Comparison of ENCODE assay signal across 15 mouse cellular contexts in the genomic region with DNA sequence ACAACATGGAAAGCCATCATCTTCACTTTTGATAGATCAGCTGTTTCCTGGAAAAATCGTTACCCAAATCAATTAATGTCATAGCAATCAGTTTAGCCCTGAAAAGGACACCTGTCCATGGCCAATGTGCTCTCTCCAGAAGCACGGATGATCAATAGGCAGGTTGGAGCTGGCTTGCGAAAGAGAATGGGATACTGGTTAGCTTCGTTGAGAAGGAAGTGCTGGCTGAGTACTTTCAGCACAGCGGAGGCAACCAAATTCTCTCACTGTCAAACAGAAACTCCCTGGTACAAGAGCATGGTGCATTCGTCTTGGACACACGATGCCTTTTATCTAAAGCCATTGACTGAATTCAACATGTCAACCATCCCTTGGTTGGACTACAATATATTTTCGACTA. TPM values are rescaled to one million over a fixed set of nuclear protein-coding genes. Genes with fewer than 3 reads are reported as not detected.
DNase-seq lines count a peak whose midpoint lies in the region; ATAC-seq lines count a peak whose summit lies in the region.
"Had no signal": no experiment of that assay in that cellular context is flagged by ENCODE, and none has a peak within 500 bp of the region (broad histone marks: within the 10 kb centered on the region; RNA-seq: fewer than 3 reads in every experiment).

No protein-coding gene starts in this region.

- peak overlapping the region; percentile 29; the same call in 1 of the 2 replicates for H3K4me2 ChIP-seq in heart, embryonic 14.5 days (ENCODE audit: low read length)
- H3K4me2 ChIP-seq in neural tube, embryonic 12.5 days (replicated peaks), result peak overlapping the region; percentile 9; the same call in 1 of the 2 replicates
- H3K4me2 ChIP-seq: limb, embryonic 12.5 days had no signal

- DNase-seq in cerebellum, postnatal 25 days, result peak; percentile 37 to 49
- no peak for DNase-seq in cerebellum, adult 11 months
- DNase-seq in heart, adult 8-10 months (ENCODE audit: low spot score), result no peak
- no peak for DNase-seq in neural tube, embryonic 10.5 days (ENCODE audit: extremely low spot score, low spot score)
- no peak for DNase-seq in spleen, postnatal 36 days (ENCODE audit: low spot score in 2 of 2)
- DNase-seq in kidney, postnatal 36 days, result no peak
- DNase-seq: adrenal gland, postnatal 36 days; embryo, embryonic 11 days; kidney, adult 9 months had no signal

- no peak overlapping the region for H3K27ac ChIP-seq in heart, embryonic 14.5 days (replicated peaks in 1 of 2; ENCODE audit: control insufficient read depth in 1 of 2, insufficient read depth in 1 of 2, low read depth in 2 of 2, low read length in 2 of 2)
- no peak overlapping the region for H3K27ac ChIP-seq in neural tube, embryonic 12.5 days
- H3K27ac ChIP-seq: limb, embryonic 12.5 days; liver, embryonic 14.5 days had no signal

- WGBS in heart, embryonic 14.5 days, result 73% methylated on average over 8 of the region's 8 CpGs
- 85% methylated on average over 8 of the region's 8 CpGs for WGBS in neural tube, embryonic 12.5 days

- no peak overlapping the region for H3K9ac ChIP-seq in heart, embryonic 14.5 days (ENCODE audit: low read length)
- H3K9ac ChIP-seq in neural tube, embryonic 12.5 days, result no peak overlapping the region
- H3K9ac ChIP-seq: limb, embryonic 12.5 days; liver, embryonic 14.5 days had no signal

- no peaks in the 10 kb centered on the region for H3K36me3 ChIP-seq in heart, embryonic 14.5 days (ENCODE audit: control insufficient read depth, insufficient read depth, low read length)
- no peaks in the 10 kb centered on the region for H3K36me3 ChIP-seq in neural tube, embryonic 12.5 days
- H3K36me3 ChIP-seq: limb, embryonic 12.5 days had no signal

- H3K27me3 ChIP-seq in heart, embryonic 14.5 days (ENCODE audit: control insufficient read depth, insufficient read depth, low read length), result peaks cover 9% of the 10 kb centered on the region; the same call in 1 of the 2 replicates
- H3K27me3 ChIP-seq in neural tube, embryonic 12.5 days (replicated peaks), result peaks cover 10% of the 10 kb centered on the region

- H3K9me3 ChIP-seq in heart, embryonic 14.5 days (ENCODE audit: control insufficient read depth, low read length), result no peaks in the 10 kb centered on the region
- no peaks in the 10 kb centered on the region for H3K9me3 ChIP-seq in neural tube, embryonic 12.5 days

- H3K4me1 ChIP-seq in heart, embryonic 14.5 days (ENCODE audit: control insufficient read depth in 2 of 2, insufficient read depth in 2 of 2, low read length in 2 of 2), result peaks cover 9 to 24% of the 10 kb centered on the region in 2 experiments; a peak in 3 of 4 replicates
- H3K4me1 ChIP-seq in neural tube, embryonic 12.5 days, result peaks cover 10% of the 10 kb centered on the region

- H3K4me3 ChIP-seq in heart, embryonic 14.5 days (ENCODE audit: control insufficient read depth in 1 of 2, insufficient read depth in 1 of 2, low read depth in 1 of 2, low read length in 2 of 2), result no peak overlapping the region
- H3K4me3 ChIP-seq in neural tube, embryonic 12.5 days, result no peak overlapping the region
- H3K4me3 ChIP-seq: limb, embryonic 12.5 days had no signal

- ATAC-seq in heart, embryonic 14.5 days (ENCODE audit: insufficient number of reproducible peaks, insufficient read depth, low FRiP score, low read depth), result no peak
- ATAC-seq in neural tube, embryonic 12.5 days (ENCODE audit: low FRiP score, low read depth), result no peak
- ATAC-seq: lung, postnatal 0 days; Patski had no signal

RNA-seq across cellular contexts. Expression of gene Diras2, which starts 2.8 kb away (rescaled TPM):
- 0.38 and 0.72 TPM in 2 replicates for polyA plus RNA-seq in heart, embryonic 14.5 days (2014; fragmentation: Nextera tagmentation; extraction: Ambion mirVana)
- under 1 TPM; 0.13 to 0.31 (median 0.21) TPM for total RNA-seq in heart, adult 8-10 months (2022)
- 0.84 and 1.1 TPM in 2 replicates for polyA plus RNA-seq in neural tube, embryonic 12.5 days (2016; fragmentation: Nextera tagmentation; extraction: Ambion mirVana)
- polyA plus RNA-seq: Patski had no signal

RNA-seq across cellular contexts. Expression of gene Syk, which starts 54.7 kb away (rescaled TPM):
- polyA plus RNA-seq in heart, embryonic 14.5 days (2014; fragmentation: Nextera tagmentation; extraction: Ambion mirVana), result 9.1 and 9.6 TPM in 2 replicates
- total RNA-seq in heart, adult 8-10 months (2022), result 10 to 100 TPM; 16.1 to 18.7 (median 17.6) TPM
- polyA plus RNA-seq in neural tube, embryonic 12.5 days (2016; fragmentation: Nextera tagmentation; extraction: Ambion mirVana), result 3.0 TPM in 2 replicates
- polyA plus RNA-seq: Patski had no signal

Comparison
In these comparisons a context has a peak if more than half of its experiments do, and no peak if none do; other contexts are left out.
1. DNase-seq: peak in cerebellum, postnatal 25 days (2 of 2); none in cerebellum, adult 11 months (single experiment), heart, adult 8-10 months (single experiment), neural tube, embryonic 10.5 days (single experiment), spleen, postnatal 36 days (0 of 2) and kidney, postnatal 36 days (0 of 2).